Mouse (Mus musculus): Measurements from ENCODE around the gene Scn10a.

Scn10a gene

DNA sequence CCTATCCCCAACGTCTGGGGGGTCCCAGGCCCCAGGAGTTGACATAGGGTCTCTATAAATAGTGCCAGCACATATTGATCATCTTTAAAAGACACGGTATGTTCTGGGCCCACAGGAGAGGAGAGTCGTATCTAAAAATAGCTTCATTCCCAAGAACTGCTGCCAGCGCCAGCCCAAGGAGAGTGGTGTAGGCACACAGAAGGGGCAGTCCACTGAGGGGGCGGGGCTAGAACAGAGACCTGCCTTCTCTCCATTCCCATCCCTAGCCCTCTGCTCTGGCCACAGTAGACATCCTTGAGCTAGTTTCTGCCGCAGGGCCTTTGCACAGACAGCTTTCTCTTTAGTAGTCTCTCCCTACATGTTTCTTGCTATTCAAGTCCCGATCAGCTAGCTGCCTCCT, 144.8 kb downstream of the Scn10a start:
- peak; percentile 69 to 80 for DNase-seq (ENCODE audit: low spot score in 2 of 2)

GRCm38 (mm10) chr9:119573009-119573408, 146.1 kb downstream of the Scn10a start:
- no peak for DNase-seq (ENCODE audit: low spot score in 2 of 2)

- no peak for DNase-seq (ENCODE audit: low spot score in 2 of 2)
These were observed 147.7 kb downstream of the Scn10a start for GRCm38 (mm10) chr9:119571411-119571888.

GRCm38 (mm10) chr9:119570652-119571051, 148.5 kb downstream of the Scn10a start:
- peak; percentile 30 to 51 for DNase-seq (ENCODE audit: low spot score in 2 of 2)

GRCm38 (mm10) chr9:119568732-119569131, 150.4 kb downstream of the Scn10a start:
- no peak for DNase-seq (ENCODE audit: low spot score in 2 of 2)

DNA sequence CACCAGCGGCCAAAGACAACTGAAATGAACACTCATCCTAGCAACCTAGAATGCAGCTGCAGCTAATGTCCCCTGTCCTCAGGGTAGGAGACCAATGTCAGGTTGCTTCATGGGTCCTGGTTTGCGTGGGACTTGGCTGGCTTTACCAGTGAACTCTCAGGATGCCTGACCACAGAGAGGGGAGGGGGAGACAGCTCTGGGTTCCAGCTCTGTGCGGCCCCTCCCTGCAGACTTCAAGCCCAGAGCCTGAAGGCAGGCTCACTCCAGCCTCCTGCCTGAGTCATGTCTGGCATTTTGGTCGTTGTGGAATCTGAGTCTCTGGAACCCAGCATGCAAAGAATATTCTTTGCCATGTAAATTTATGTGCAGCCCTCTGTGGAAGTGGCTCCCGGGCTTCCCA, 151.3 kb downstream of the Scn10a start:
- DNase-seq (ENCODE audit: low spot score in 2 of 2): no peak

GRCm38 (mm10) chr9:119566214-119566613, 152.9 kb downstream of the Scn10a start:
- DNase-seq (ENCODE audit: low spot score in 2 of 2): no peak

DNA sequence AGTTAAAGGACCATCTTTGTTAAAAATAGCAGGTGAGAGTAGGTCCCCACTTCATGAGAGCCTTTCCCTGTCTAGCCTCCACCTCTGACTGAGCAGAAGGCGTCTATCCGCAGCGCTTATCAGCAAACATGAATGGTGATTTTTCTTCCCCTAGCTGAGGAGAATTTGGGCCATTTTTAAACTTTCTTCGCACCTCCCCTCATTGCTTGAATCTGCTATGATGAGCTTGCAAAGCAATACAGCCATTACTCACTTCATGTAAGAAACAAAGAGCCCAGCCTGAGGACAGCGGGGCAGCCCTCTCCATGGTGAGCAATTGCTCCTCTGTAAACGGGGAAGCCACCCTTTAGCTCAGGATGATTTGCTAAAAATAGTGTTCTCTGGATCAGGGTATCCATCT, 154.3 kb downstream of the Scn10a start:
- DNase-seq (ENCODE audit: low spot score in 2 of 2): no peak

- DNase-seq (ENCODE audit: low spot score in 2 of 2): peak; percentile 61 to 72
These were observed 155.5 kb downstream of the Scn10a start for GRCm38 (mm10) chr9:119563617-119564016.

DNA sequence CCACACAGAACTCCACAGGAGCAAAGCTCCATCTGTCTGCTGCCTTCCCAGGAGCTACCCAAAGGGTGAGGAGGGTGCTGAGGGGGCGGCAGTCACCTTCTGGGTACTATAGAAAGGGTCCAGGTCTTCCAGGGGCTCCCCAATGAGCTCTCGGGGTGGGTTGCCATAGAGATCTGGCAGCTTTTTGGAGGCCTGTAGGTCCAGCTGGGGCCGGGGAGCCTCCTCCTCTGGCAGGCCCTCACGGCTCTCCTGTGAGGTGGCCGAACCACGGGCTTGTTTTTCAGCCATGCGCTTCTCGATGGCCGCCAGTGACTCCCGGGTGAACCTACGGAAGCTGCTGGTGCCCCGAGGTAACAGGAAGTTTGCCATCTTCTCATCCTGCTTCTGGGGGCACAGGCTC, 156.9 kb downstream of the Scn10a start:
- DNase-seq (ENCODE audit: low spot score in 2 of 2): no peak

- peak; percentile 47 to 50 for DNase-seq (ENCODE audit: low spot score in 2 of 2)
These were observed 157.4 kb downstream of the Scn10a start for GRCm38 (mm10) chr9:119561746-119562145.

- DNase-seq (ENCODE audit: low spot score in 2 of 2): no peak
These were observed 159.4 kb downstream of the Scn10a start for GRCm38 (mm10) chr9:119559537-119560276.
